Mouse (Mus musculus): ENCODE measurements around the gene Otoa. TPM values are rescaled to one million over a fixed set of nuclear protein-coding genes. Genes with fewer than 3 reads are reported as not detected.

Gene Otoa
- polyA plus RNA-seq, 1 experiment, result 0.05 TPM

DNA sequence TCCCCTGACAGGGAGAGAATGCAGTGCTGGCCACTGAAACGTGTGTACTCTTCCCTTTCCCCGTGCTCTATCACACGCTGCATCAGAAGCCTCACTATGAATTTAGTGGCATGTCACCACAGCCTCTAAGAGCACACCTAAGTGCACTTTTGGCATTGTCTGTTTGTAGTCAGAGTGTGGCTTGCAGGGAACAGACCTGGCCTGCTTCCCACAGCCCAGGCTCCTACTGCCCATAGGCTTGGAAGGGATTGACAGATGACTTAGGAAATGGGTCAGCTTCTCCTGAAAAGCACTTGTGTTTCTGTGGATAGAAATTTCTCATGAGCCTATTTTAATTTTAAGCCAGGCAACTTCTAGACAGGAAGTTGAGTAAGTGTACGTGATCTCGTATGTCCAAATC lies 6.0 kb upstream of the Otoa start:
- WGBS, result 75% methylated on average over 5 of the region's 5 CpGs
- Histone ChIP-seq H3K4me3 (ENCODE audit: extremely low read depth, insufficient read depth, insufficient read length) (no peak overlapping the region), H3K27me3 (ENCODE audit: control insufficient read depth, insufficient read depth, low read length) (no peaks in the 10 kb centered on the region), H3K36me3 (ENCODE audit: control insufficient read depth, insufficient read depth, low read length) (0 out of 2 replicates have a peak, but pooled peaks cover 3% of the 10 kb centered on the region), H3K27ac (ENCODE audit: insufficient read depth, low read length) (peak overlapping the region; percentile 76), H3K4me1 (ENCODE audit: control insufficient read depth, insufficient read depth, insufficient read length) (no peaks in the 10 kb centered on the region)
- DNase-seq (ENCODE audit: low read depth in 1 of 2, low spot score in 2 of 2), result no peak
- no peak for TF ChIP-seq POLR2A (IDR thresholded peaks at IDR 0.05; ENCODE audit: low read depth, low read length)

DNA sequence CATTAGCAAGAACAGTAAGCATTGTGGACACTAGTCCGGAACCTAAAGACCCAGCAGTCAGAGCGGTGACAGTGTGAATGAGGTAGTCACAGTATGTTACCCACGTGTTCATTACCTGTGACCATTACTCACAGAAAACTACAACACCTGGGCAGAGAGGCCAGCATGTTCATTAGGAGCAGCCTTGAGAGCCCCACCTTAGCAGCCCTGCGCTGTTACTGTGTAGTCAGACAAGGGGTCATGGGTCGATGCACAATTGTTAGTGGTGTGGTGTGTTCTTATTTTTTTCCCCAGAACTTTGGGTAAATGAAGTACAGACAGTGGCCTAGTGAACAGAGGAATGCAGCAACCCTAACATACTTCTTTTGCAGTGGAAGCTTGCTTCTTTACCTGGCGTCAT lies 4.1 kb upstream of the Otoa start:
- Histone ChIP-seq H3K36me3 (ENCODE audit: control insufficient read depth, insufficient read depth, low read length) (0 out of 2 replicates have a peak, but pooled peaks cover 3% of the 10 kb centered on the region), H3K4me3 (ENCODE audit: extremely low read depth, insufficient read depth, insufficient read length) (no peak overlapping the region), H3K27ac (ENCODE audit: insufficient read depth, low read length) (no peak overlapping the region), H3K27me3 (ENCODE audit: control insufficient read depth, insufficient read depth, low read length) (no peaks in the 10 kb centered on the region), H3K4me1 (ENCODE audit: control insufficient read depth, insufficient read depth, insufficient read length) (no peaks in the 10 kb centered on the region)
- DNase-seq (ENCODE audit: low read depth in 1 of 2, low spot score in 2 of 2), result no peak
- no peak for TF ChIP-seq CTCF (IDR thresholded peaks at IDR 0.05; ENCODE audit: extremely low read depth, insufficient read depth, insufficient read length, insufficient replicate concordance)
- TF ChIP-seq POLR2A (IDR thresholded peaks at IDR 0.05; ENCODE audit: low read depth, low read length), result no peak
- WGBS, result 94% methylated on average over 6 of the region's 6 CpGs

DNA sequence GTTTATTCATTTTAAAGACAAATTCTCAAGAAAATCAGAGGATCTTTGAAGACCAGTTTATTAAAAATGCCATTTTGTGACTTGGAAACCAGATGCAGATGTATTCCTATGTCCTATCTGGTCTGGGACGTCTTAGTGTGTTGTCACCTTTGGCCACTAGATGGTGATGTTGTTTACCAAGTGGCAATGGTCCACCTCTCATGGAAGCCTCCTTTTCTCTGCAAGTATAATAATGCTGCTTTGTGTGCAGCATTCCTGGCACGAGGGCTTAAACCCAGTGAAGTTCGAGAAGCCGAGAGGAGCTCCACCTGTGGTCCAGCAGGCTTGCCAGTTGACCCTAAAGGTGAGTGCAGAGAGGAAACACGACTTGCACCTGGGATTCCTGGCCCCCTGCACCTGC lies 3.6 kb upstream of the Otoa start:
- DNase-seq (ENCODE audit: low read depth in 1 of 2, low spot score in 2 of 2), result peak in 1 of 2 experiments; percentile 40
- Histone ChIP-seq H3K27me3 (ENCODE audit: control insufficient read depth, insufficient read depth, low read length) (no peaks in the 10 kb centered on the region), H3K4me3 (ENCODE audit: extremely low read depth, insufficient read depth, insufficient read length) (no peak overlapping the region), H3K4me1 (ENCODE audit: control insufficient read depth, insufficient read depth, insufficient read length) (no peaks in the 10 kb centered on the region), H3K27ac (ENCODE audit: insufficient read depth, low read length) (no peak overlapping the region), H3K36me3 (ENCODE audit: control insufficient read depth, insufficient read depth, low read length) (0 out of 2 replicates have a peak, but pooled peaks cover 3% of the 10 kb centered on the region)
- TF ChIP-seq POLR2A (IDR thresholded peaks at IDR 0.05; ENCODE audit: low read depth, low read length), result no peak
- peak; percentile 25; the same call in 1 of the 2 replicates for TF ChIP-seq CTCF (IDR thresholded peaks at IDR 0.05; ENCODE audit: extremely low read depth, insufficient read depth, insufficient read length, insufficient replicate concordance)
- 60% methylated on average over 5 of the region's 5 CpGs for WGBS

DNA sequence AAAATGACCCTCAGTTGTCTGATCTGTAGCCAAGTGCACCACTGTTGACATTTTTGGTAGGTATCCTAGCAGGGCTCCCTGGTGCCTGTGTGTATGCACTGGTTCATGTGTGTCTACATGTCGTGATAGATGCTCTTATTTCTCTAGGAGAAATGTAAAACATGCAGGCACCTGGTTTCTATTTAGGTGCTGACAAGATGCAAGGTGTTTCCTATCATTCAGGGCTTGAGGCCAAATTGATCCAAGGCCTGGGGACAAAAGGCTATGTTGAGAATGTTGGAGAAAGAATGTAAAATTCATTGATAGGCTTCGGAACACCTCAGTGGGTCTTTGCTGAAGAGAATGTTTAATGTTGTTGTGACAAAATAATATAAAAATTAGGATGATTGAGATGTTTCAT lies 366 bp downstream of the Otoa start:
- H3K27ac ChIP-seq (ENCODE audit: insufficient read depth, low read length), result no peak overlapping the region
- 0 out of 2 replicates have a peak, but pooled peaks cover 2% of the 10 kb centered on the region for H3K36me3 ChIP-seq (ENCODE audit: control insufficient read depth, insufficient read depth, low read length)
- DNase-seq (ENCODE audit: low read depth in 1 of 2, low spot score in 2 of 2), result no peak
- no peak for TF ChIP-seq POLR2A (IDR thresholded peaks at IDR 0.05; ENCODE audit: low read depth, low read length)
- TF ChIP-seq CTCF (IDR thresholded peaks at IDR 0.05; ENCODE audit: extremely low read depth, insufficient read depth, insufficient read length, insufficient replicate concordance), result no peak
- H3K4me3 ChIP-seq (ENCODE audit: extremely low read depth, insufficient read depth, insufficient read length), result no peak overlapping the region
- no peaks in the 10 kb centered on the region for H3K4me1 ChIP-seq (ENCODE audit: control insufficient read depth, insufficient read depth, insufficient read length)
- no peaks in the 10 kb centered on the region for H3K27me3 ChIP-seq (ENCODE audit: control insufficient read depth, insufficient read depth, low read length)
- 89% methylated on average over 2 of the region's 2 CpGs for WGBS

DNA sequence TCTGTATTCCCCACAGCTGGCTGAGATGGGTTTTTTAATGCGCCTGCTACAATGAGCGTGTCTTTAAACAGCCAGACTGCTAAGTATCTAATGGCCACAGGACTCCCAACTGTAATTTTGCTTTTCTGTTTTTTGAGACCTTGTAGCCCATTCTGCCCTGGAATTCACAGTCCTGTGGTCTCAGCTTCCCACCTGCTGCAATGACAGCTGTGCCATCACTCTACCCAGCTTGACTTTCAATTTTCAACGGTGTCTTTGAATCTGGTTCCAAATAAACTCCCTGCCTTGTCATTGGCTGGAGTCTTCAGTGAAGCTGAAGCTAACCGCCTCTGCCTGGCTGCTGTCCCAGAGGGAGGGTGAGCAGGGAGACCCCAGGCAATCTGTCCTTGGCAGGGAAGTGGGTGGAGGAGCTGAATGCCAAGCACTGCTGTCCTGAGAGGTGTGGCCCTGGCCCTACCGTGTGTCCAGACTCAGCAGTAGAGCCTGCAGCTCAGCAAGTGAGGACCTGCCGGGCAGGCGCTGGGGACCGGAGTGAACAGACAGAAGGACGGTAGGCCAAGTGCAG lies 1.6 kb downstream of the Otoa start:
- H3K27me3 ChIP-seq (ENCODE audit: control insufficient read depth, insufficient read depth, low read length), result no peaks in the 10 kb centered on the region
- no peak for DNase-seq (ENCODE audit: low read depth in 1 of 2, low spot score in 2 of 2)

DNA sequence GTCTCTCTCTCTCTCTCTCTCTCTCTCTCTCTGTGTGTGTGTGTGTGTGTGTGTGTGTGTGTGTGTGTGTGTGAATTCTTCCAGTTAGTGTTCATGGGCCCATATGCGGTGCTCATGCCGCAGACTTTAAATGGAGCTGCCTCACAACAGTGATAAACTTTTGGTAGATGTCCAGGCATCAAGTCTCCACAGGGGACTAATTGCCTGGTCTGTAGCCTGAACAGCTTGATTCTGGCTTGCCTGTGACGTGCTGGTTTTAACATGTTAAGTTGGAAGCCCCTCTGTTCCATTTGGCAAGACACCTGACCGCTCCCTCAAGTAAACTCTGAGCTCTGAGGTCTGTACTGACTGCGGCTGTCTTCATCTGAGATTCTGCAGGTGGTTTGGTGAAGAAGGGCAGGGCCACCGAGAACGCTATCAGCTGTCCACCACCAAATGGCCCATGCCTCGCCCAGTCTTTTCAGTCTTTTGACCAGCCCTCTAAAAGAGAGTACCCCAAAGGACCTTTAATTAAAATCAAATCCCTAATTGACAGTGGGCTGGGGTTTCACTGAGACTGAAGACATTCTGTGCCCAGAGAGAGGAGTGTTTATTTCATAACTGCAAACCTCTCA lies 3.5 kb downstream of the Otoa start:
- Histone ChIP-seq H3K4me1 (ENCODE audit: control insufficient read depth, insufficient read depth, insufficient read length) (no peaks in the 10 kb centered on the region), H3K27me3 (ENCODE audit: control insufficient read depth, insufficient read depth, low read length) (no peaks in the 10 kb centered on the region), H3K4me3 (ENCODE audit: extremely low read depth, insufficient read depth, insufficient read length) (no peak overlapping the region), H3K36me3 (ENCODE audit: control insufficient read depth, insufficient read depth, low read length) (no peaks in the 10 kb centered on the region), H3K27ac (ENCODE audit: insufficient read depth, low read length) (no peak overlapping the region)
- DNase-seq (ENCODE audit: low read depth in 1 of 2, low spot score in 2 of 2), result no peak
- TF ChIP-seq CTCF (IDR thresholded peaks at IDR 0.05; ENCODE audit: extremely low read depth, insufficient read depth, insufficient read length, insufficient replicate concordance) (no peak), POLR2A (IDR thresholded peaks at IDR 0.05; ENCODE audit: low read depth, low read length) (no peak)
- 85% methylated on average over 8 of the region's 8 CpGs for WGBS

More for the DNA sequence above, 1.6 kb downstream of the Otoa start:
- Histone ChIP-seq H3K4me3 (ENCODE audit: extremely low read depth, insufficient read depth, insufficient read length) (no peak overlapping the region), H3K4me1 (ENCODE audit: control insufficient read depth, insufficient read depth, insufficient read length) (no peaks in the 10 kb centered on the region), H3K36me3 (ENCODE audit: control insufficient read depth, insufficient read depth, low read length) (no peaks in the 10 kb centered on the region), H3K27ac (ENCODE audit: insufficient read depth, low read length) (no peak overlapping the region)
- no peak for TF ChIP-seq POLR2A (IDR thresholded peaks at IDR 0.05; ENCODE audit: low read depth, low read length)
- TF ChIP-seq CTCF (IDR thresholded peaks at IDR 0.05; ENCODE audit: extremely low read depth, insufficient read depth, insufficient read length, insufficient replicate concordance), result no peak
- WGBS, result 86% methylated on average over 9 of the region's 9 CpGs

DNA sequence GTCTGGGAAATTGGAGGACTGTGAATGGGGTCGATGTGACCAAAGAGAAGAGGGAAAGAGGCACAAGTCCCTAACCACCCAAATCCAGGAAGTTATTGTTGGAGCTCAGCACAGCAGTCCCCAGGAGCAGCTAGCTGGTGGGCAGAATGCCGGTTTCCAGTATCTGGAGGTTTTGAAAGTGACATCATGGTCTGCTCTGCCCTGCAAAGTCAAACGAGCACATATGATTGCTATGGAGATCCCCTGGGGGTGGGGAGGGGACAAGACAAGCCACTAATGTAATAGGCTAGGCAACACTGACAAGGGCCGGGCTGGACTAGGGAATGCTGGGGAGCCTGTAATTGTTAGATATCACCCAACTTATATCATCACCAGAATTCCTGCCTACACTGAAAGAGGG lies 4.0 kb downstream of the Otoa start:
- DNase-seq (ENCODE audit: low read depth in 1 of 2, low spot score in 2 of 2), result no peak
- Histone ChIP-seq H3K4me3 (ENCODE audit: extremely low read depth, insufficient read depth, insufficient read length) (no peak overlapping the region), H3K27ac (ENCODE audit: insufficient read depth, low read length) (no peak overlapping the region), H3K4me1 (ENCODE audit: control insufficient read depth, insufficient read depth, insufficient read length) (no peaks in the 10 kb centered on the region), H3K36me3 (ENCODE audit: control insufficient read depth, insufficient read depth, low read length) (no peaks in the 10 kb centered on the region), H3K27me3 (ENCODE audit: control insufficient read depth, insufficient read depth, low read length) (no peaks in the 10 kb centered on the region)
- no peak for TF ChIP-seq CTCF (IDR thresholded peaks at IDR 0.05; ENCODE audit: extremely low read depth, insufficient read depth, insufficient read length, insufficient replicate concordance)
- no peak for TF ChIP-seq POLR2A (IDR thresholded peaks at IDR 0.05; ENCODE audit: low read depth, low read length)
- WGBS, result 33% methylated on average over 4 of the region's 4 CpGs

Data from spleen, adult 2 months (tissue).